Mouse (Mus musculus): ENCODE results near the gene Ern1. TPM values are rescaled to one million over a fixed set of nuclear protein-coding genes. Genes with fewer than 3 reads are reported as not detected.
"Not testable (repeated sequence)": the region's sequence is repeated elsewhere in the genome, so short reads cannot be mapped to it uniquely, and the experiment has no call there.

Ern1 gene
- total RNA-seq, 1 experiment, result 7.4 TPM

DNA sequence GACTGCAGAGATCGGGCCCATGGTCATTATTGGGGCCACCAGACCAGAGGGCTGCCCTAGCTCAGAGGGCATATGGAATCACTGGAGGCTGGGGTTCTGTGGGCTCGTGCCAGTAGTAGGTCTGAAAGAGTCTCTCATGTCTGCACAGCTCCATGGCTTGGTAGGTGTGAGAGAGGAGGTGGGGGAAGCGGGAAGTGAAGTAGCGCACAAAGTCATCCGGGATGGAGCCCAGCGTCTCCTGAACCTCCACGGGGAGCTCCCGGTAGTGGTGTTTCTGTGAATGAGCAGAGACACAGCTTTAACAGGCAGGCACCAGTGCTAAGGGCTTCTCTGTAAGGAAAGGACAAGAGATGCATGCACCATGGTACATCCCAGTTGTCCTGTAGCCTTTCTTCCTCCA, 89.2 kb downstream of the Ern1 start:
- Histone ChIP-seq H3K36me3 (ENCODE audit: control insufficient read depth, insufficient read depth, low read length, poor library complexity, severe bottlenecking) (peaks cover 16% of the 10 kb centered on the region; the same call in 1 of the 2 replicates), H3K27ac (ENCODE audit: insufficient read depth, low read depth, low read length, poor library complexity, severe bottlenecking) (no peak overlapping the region), H3K4me3 (ENCODE audit: insufficient read depth in 1 of 2, low read depth in 1 of 2, low read length in 2 of 2, poor library complexity in 1 of 2, severe bottlenecking in 1 of 2) (no peak overlapping the region), H3K9ac (ENCODE audit: insufficient read depth, low read depth, low read length, poor library complexity, severe bottlenecking) (no peak overlapping the region), H3K4me1 (ENCODE audit: control insufficient read depth in 2 of 2, insufficient read depth in 2 of 2, low read length in 2 of 2, poor library complexity in 1 of 2) (no peaks in the 10 kb centered on the region), H3K9me3 (ENCODE audit: control insufficient read depth, insufficient read depth, low read depth, low read length) (no peaks in the 10 kb centered on the region)
- no peak for TF ChIP-seq MAFK (IDR thresholded peaks at IDR 0.05; ENCODE audit: insufficient read depth, low read depth, low read length)
- no peak for TF ChIP-seq ZNF384 (IDR thresholded peaks at IDR 0.05; ENCODE audit: low read depth, low read length)
- no peak for TF ChIP-seq HCFC1 (IDR thresholded peaks at IDR 0.05; ENCODE audit: borderline replicate concordance, insufficient read depth, low read length)
- TF ChIP-seq CHD2 (IDR thresholded peaks at IDR 0.05; ENCODE audit: low read depth, low read length), result no peak
- TF ChIP-seq ZC3H11A (IDR thresholded peaks at IDR 0.05; ENCODE audit: borderline replicate concordance, low read depth, low read length), result no peak
- DNase-seq (ENCODE audit: low read depth, low spot score), result no peak
- in situ Hi-C loops (cut with MboI; ENCODE audit: low sequenced_read_pairs in 2 of 2, unreplicated experiment in 2 of 2), result no loop called here

DNA sequence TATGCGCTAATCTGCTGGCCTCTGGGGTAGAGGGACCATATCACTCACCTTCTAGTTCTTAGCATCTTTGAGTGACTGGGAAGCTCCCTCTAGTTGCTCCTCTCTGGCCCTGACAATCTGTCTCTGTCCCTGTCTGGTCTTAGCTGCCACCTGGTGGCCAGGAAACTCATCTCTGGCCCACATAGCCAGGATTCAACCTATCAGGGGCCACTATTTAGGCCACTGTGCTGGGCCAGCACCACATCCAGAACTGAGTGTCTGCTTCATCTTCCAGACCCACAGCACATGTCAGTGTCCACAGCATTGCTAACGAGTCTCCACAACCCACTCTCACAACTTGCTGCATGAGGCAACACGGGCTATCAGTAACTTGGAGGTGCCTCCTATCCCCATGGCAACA, 90.0 kb downstream of the Ern1 start:
- DNase-seq (ENCODE audit: low read depth, low spot score), result no peak
- TF ChIP-seq HCFC1 (IDR thresholded peaks at IDR 0.05; ENCODE audit: borderline replicate concordance, insufficient read depth, low read length) (no peak), MAFK (IDR thresholded peaks at IDR 0.05; ENCODE audit: insufficient read depth, low read depth, low read length) (no peak), CHD2 (IDR thresholded peaks at IDR 0.05; ENCODE audit: low read depth, low read length) (no peak), ZC3H11A (IDR thresholded peaks at IDR 0.05; ENCODE audit: borderline replicate concordance, low read depth, low read length) (no peak), ZNF384 (IDR thresholded peaks at IDR 0.05; ENCODE audit: low read depth, low read length) (no peak)

DNA sequence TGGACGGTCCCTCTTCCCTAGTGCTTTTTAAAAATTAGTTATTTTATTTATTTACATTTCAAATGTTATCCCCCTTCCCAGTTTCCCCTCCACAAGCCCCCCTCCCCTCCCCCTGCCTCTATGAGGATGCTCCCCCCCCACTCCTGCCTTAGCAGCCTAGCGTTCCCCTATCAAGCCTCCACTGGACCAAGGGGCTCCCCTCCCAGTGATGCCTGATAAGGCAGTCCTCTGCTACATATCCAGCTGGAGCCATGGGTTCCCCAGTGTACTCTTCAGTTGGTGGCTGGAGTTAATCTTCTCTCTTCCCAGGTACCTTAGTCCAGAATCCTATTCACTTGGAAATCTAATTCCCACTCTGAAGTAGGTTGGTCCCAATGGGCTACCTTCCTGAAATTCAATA, 93.6 kb downstream of the Ern1 start:
- peaks cover 0 to 12% of the 10 kb centered on the region in 2 experiments; a peak in 1 of 4 replicates for H3K4me1 ChIP-seq (ENCODE audit: control insufficient read depth in 2 of 2, insufficient read depth in 2 of 2, low read length in 2 of 2, poor library complexity in 1 of 2)
- H3K4me3 ChIP-seq (ENCODE audit: insufficient read depth in 1 of 2, low read depth in 1 of 2, low read length in 2 of 2, poor library complexity in 1 of 2, severe bottlenecking in 1 of 2); H3K9ac ChIP-seq (ENCODE audit: insufficient read depth, low read depth, low read length, poor library complexity, severe bottlenecking); H3K9me3 ChIP-seq (ENCODE audit: control insufficient read depth, insufficient read depth, low read depth, low read length); H3K27ac ChIP-seq (ENCODE audit: insufficient read depth, low read depth, low read length, poor library complexity, severe bottlenecking); H3K36me3 ChIP-seq (ENCODE audit: control insufficient read depth, insufficient read depth, low read length, poor library complexity, severe bottlenecking); in situ Hi-C loops (cut with MboI; ENCODE audit: low sequenced_read_pairs in 2 of 2, unreplicated experiment in 2 of 2); DNase-seq (ENCODE audit: low read depth, low spot score): not testable (repeated sequence)

More for the DNA sequence above, 90.0 kb downstream of the Ern1 start:
- Histone ChIP-seq H3K27ac (ENCODE audit: insufficient read depth, low read depth, low read length, poor library complexity, severe bottlenecking) (no peak overlapping the region), H3K9ac (ENCODE audit: insufficient read depth, low read depth, low read length, poor library complexity, severe bottlenecking) (no peak overlapping the region), H3K9me3 (ENCODE audit: control insufficient read depth, insufficient read depth, low read depth, low read length) (no peaks in the 10 kb centered on the region), H3K36me3 (ENCODE audit: control insufficient read depth, insufficient read depth, low read length, poor library complexity, severe bottlenecking) (peaks cover 13% of the 10 kb centered on the region; the same call in 1 of the 2 replicates), H3K4me3 (ENCODE audit: insufficient read depth in 1 of 2, low read depth in 1 of 2, low read length in 2 of 2, poor library complexity in 1 of 2, severe bottlenecking in 1 of 2) (no peak overlapping the region), H3K4me1 (ENCODE audit: control insufficient read depth in 2 of 2, insufficient read depth in 2 of 2, low read length in 2 of 2, poor library complexity in 1 of 2) (peaks cover 0 to 4% of the 10 kb centered on the region in 2 experiments; a peak in 1 of 4 replicates)
- in situ Hi-C loops (cut with MboI; ENCODE audit: low sequenced_read_pairs in 2 of 2, unreplicated experiment in 2 of 2), result no loop called here

DNA sequence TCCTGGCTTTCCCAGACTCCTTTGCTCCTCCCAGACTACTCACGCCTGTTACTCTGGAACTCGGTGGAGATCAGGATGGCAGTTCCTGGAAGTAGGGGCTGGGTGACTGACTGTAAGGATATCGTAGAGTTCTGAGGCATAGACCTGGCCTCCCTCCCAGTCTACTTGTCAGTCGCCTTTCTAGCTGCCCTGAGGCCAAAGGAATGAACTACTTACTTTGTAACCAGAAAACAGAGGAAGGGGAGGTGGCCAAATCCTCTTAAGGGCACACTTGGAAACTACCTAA, 94.4 kb downstream of the Ern1 start:
- in situ Hi-C loops (cut with MboI; ENCODE audit: low sequenced_read_pairs in 2 of 2, unreplicated experiment in 2 of 2), result no loop called here
- H3K4me1 ChIP-seq (ENCODE audit: control insufficient read depth in 2 of 2, insufficient read depth in 2 of 2, low read length in 2 of 2, poor library complexity in 1 of 2), result peaks cover 0 to 12% of the 10 kb centered on the region in 2 experiments; a peak in 1 of 4 replicates
- H3K4me3 ChIP-seq (ENCODE audit: insufficient read depth in 1 of 2, low read depth in 1 of 2, low read length in 2 of 2, poor library complexity in 1 of 2, severe bottlenecking in 1 of 2), result no peak overlapping the region
- no peak overlapping the region for H3K27ac ChIP-seq (ENCODE audit: insufficient read depth, low read depth, low read length, poor library complexity, severe bottlenecking)
- H3K9ac ChIP-seq (ENCODE audit: insufficient read depth, low read depth, low read length, poor library complexity, severe bottlenecking), result no peak overlapping the region
- H3K9me3 ChIP-seq (ENCODE audit: control insufficient read depth, insufficient read depth, low read depth, low read length), result no peaks in the 10 kb centered on the region
- TF ChIP-seq MAFK (IDR thresholded peaks at IDR 0.05; ENCODE audit: insufficient read depth, low read depth, low read length), result no peak
- no peak for TF ChIP-seq ZNF384 (IDR thresholded peaks at IDR 0.05; ENCODE audit: low read depth, low read length)
- TF ChIP-seq HCFC1 (IDR thresholded peaks at IDR 0.05; ENCODE audit: borderline replicate concordance, insufficient read depth, low read length), result no peak
- TF ChIP-seq CHD2 (IDR thresholded peaks at IDR 0.05; ENCODE audit: low read depth, low read length), result no peak
- no peak for TF ChIP-seq ZC3H11A (IDR thresholded peaks at IDR 0.05; ENCODE audit: borderline replicate concordance, low read depth, low read length)
- peaks cover 3% of the 10 kb centered on the region; the same call in 1 of the 2 replicates for H3K36me3 ChIP-seq (ENCODE audit: control insufficient read depth, insufficient read depth, low read length, poor library complexity, severe bottlenecking)
- no peak for DNase-seq (ENCODE audit: low read depth, low spot score)

DNA sequence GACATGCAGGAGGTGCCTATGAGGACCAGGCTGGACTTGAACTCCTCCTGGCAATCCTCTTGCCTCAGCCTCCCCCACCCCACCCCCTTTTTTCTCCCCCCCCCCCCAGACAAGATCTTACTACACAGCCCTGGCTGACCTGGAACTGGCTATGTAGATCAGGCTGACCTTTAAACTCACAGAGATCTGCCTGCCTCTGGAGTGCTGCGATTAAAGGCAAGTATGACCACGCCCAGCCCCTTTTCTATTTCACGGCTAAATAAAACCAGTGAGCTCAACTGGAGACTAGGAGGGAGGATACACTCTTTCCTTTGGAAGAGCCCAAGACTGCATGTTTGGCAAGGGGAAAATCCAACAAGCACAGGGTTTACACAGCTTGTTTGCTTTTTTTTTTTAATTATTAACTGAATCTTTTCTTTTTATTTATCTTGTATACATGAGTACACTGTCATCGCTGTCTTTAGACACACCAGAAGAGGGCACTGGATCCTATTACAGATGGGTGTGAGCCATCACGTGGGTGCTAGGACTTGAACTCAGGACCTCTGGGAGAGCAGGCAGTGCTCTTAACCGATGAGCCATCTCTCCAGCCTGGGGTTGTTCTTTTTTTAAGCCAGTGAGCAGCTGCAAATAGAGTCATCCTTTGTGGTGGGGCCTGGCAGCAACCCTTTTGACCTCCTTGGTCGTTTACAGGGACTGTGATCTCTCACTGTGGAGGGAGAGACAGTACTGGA, 94.9 kb downstream of the Ern1 start:
- H3K36me3 ChIP-seq (ENCODE audit: control insufficient read depth, insufficient read depth, low read length, poor library complexity, severe bottlenecking), result peaks cover 2% of the 10 kb centered on the region; the same call in 1 of the 2 replicates
- DNase-seq (ENCODE audit: low read depth, low spot score), result no peak
- no peak overlapping the region for H3K4me3 ChIP-seq (ENCODE audit: insufficient read depth in 1 of 2, low read depth in 1 of 2, low read length in 2 of 2, poor library complexity in 1 of 2, severe bottlenecking in 1 of 2)
- no peak overlapping the region for H3K9ac ChIP-seq (ENCODE audit: insufficient read depth, low read depth, low read length, poor library complexity, severe bottlenecking)
- H3K4me1 ChIP-seq (ENCODE audit: control insufficient read depth in 2 of 2, insufficient read depth in 2 of 2, low read length in 2 of 2, poor library complexity in 1 of 2), result peaks cover 0 to 12% of the 10 kb centered on the region in 2 experiments; a peak in 1 of 4 replicates
- in situ Hi-C loops (cut with MboI; ENCODE audit: low sequenced_read_pairs in 2 of 2, unreplicated experiment in 2 of 2), result no loop called here
- no peak overlapping the region for H3K27ac ChIP-seq (ENCODE audit: insufficient read depth, low read depth, low read length, poor library complexity, severe bottlenecking)
- TF ChIP-seq HCFC1 (IDR thresholded peaks at IDR 0.05; ENCODE audit: borderline replicate concordance, insufficient read depth, low read length) (no peak), CHD2 (IDR thresholded peaks at IDR 0.05; ENCODE audit: low read depth, low read length) (no peak), MAFK (IDR thresholded peaks at IDR 0.05; ENCODE audit: insufficient read depth, low read depth, low read length) (no peak), ZNF384 (IDR thresholded peaks at IDR 0.05; ENCODE audit: low read depth, low read length) (no peak), ZC3H11A (IDR thresholded peaks at IDR 0.05; ENCODE audit: borderline replicate concordance, low read depth, low read length) (no peak)
- no peaks in the 10 kb centered on the region for H3K9me3 ChIP-seq (ENCODE audit: control insufficient read depth, insufficient read depth, low read depth, low read length)
